Mouse (Mus musculus): ENCODE results near the gene Spryd3. TPM values are rescaled to one million over a fixed set of nuclear protein-coding genes. Genes with fewer than 3 reads are reported as not detected.

Gene Spryd3
- 34.5 and 35.3 TPM in 2 replicates for polyA plus RNA-seq (2012; rRNA removed; ENCODE audit: low replicate concordance)

DNA sequence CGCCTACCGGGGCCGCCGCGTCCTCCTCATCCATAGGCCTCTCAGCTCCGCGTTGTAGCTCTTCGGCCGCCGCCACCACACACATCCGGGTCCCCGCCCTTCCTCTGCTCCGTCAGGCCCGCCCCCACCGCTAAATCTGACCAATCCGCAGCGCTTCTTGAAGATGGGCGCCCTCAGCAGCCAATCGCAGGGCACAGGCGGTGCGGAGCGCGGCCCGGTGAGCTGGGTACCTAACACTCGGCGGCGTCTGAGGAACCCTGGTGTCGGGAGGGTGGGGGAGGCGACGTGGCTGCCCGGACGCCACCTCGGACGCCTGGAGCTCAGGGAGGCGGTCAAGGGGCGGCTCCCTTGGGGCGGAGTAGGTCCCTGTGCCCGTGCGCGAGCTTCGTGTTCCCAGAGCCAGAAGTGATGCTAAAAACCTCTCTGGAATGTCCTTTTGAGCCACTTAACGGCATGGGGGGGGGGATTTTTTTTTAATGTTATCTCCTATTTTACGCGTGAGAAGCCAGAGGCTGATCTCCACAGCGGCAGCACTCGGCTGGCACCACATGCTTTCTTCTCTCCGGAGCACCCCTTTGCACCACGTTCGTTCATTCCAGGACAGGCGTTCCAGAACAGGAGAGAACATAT is at the start of gene Spryd3:
TSS of gene Spryd3 (minus strand) at position 106 of the 630 bp plus-strand sequence.

DNA sequence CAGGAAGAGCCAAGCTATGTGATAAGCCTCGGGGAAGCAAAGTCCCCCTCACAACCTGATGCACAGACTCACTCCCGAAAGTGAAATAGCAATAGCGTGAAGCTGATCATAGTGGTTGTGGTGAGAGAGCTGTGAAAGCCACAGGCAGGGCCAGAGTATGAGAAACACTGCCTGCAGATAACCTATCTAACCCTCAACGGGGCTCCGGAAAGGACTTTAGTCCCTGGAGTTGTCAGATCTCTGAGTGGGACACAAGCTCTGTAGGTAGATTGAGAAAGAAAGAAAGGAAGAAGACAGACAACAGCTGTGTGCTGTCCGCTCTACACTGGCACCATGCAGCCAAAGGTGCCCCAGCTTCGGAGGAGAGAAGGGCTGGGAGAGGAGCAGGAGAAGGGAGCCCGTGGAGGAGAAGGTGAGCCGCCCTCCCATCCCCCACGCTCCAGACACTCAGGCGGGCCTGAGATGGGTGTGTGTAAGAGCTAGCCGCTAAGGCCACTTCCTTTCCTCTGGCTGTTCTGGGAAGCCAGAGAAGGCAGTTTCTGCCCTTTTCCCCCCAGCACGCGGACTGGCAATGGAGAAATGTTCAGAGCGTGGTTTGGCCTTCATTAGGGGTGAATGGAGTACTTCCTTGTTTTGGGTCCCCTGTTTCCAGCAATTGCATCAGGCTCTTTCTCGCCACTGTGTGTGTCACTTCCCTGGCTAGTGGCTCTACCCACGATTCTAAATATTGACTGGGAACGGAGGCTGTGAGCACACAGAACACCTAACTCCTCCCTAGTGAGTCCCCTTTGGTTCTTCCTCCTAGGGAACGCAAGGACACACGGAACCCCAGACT is 14.5 kb upstream of the Spryd3 start, which contains the start of gene Soat2:
TSS of gene Soat2 (plus strand) at position 226 of the 835 bp plus-strand sequence.

GRCm38 (mm10) chr15:102144274-102144711 is 8.3 kb upstream of the Spryd3 start, which contains the start of gene Igfbp6:
TSS of gene Igfbp6 (plus strand) at chr15:102144362.

DNA sequence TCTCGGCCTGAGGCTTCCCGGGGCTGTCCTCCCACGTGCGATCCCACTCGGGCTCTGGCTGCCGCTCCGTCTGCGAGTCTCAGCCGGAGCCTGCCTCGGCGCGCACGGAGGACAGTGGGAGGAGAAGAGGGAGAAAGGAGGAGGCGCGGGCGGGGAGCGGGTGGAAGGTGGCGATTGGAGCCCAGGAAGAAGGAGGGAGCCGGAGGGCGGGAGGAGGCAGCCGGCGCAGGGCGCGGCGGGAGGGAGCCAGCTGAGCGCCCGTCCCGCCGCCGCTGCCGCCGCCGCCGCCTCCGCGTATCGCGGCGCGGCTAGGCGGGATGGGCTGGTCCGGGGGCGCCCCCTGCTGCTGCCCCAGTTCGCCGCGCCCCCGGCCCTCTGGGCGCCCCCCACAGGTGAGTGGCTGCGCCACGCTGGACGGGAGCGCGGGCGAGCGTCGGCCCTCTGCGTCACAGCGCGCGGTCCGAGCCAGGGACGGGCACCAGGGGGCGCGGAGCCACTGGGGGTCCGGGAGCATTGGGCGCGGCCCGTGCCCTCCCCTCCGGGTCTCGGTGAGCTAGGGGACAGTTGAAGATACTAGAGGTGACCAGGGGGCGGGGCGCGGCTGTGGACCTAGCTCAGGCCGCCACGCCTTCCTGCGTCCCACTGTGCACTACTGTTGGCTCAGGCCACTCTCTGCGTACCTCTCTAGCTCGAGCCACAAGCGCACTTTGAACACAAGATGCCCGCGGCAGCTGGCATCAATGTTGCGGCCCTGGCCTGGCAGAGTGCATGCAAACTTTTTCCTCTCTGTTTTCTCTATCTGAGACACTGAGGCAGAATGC is 35.7 kb downstream of the Spryd3 start, which contains the start of gene Tns2:
TSS of gene Tns2 (plus strand) at position 253 of the 821 bp plus-strand sequence.

DNA sequence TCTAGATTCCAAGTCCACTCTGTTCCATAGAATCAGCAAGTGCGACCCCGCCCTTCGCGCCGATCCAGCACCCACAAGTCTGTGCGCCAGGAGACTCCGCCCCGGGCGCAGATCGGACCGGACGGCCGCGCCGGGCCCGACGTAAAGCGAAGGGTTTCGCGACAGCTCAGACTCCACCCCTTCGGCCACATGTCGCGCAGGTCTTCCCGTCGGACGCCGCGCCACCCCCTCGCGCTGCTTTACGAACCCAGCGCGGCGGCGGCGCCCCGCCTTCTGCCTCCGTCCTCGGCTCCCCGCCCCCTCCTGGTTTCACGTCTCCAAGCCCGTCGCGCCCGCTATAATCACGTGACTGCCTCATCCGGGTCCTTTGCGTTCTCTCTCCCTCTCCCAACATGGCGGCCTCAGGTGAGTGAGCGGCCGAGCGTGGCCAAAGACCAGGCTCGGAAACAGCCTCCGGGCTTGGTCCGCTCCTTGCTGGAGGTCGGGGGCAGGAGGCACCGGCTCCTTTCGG is 62.4 kb downstream of the Spryd3 start, which contains the start of gene Eif4b:
TSS of gene Eif4b (plus strand) at position 215 of the 511 bp plus-strand sequence.

Other genes with a start within 250 kb of the Spryd3 start
- not detected in 2 replicates for gene Krt76, start 243.3 kb downstream of the Spryd3 start, polyA plus RNA-seq (2012; rRNA removed; ENCODE audit: low replicate concordance)
- gene Krt4, start 211.5 kb downstream of the Spryd3 start, polyA plus RNA-seq (2012; rRNA removed; ENCODE audit: low replicate concordance) = 0.57 and 1.0 TPM in 2 replicates
- gene Krt79, start 195.9 kb downstream of the Spryd3 start, polyA plus RNA-seq (2012; rRNA removed; ENCODE audit: low replicate concordance) = 0.96 and 18.1 TPM in 2 replicates
- gene Krt78, start 181.9 kb downstream of the Spryd3 start, polyA plus RNA-seq (2012; rRNA removed; ENCODE audit: low replicate concordance) = 0.36 and 0.70 TPM in 2 replicates
- 190 and 281 TPM in 2 replicates for gene Krt8, start 131.8 kb downstream of the Spryd3 start, polyA plus RNA-seq (2012; rRNA removed; ENCODE audit: low replicate concordance)
- 200 and 262 TPM in 2 replicates for gene Krt18, start 108.1 kb downstream of the Spryd3 start, polyA plus RNA-seq (2012; rRNA removed; ENCODE audit: low replicate concordance)
- gene Eif4b, start 62.5 kb downstream of the Spryd3 start, polyA plus RNA-seq (2012; rRNA removed; ENCODE audit: low replicate concordance) = 45.8 and 64.3 TPM in 2 replicates
- 109 and 137 TPM in 2 replicates for gene Tns2, start 35.8 kb downstream of the Spryd3 start, polyA plus RNA-seq (2012; rRNA removed; ENCODE audit: low replicate concordance)
- 247 and 395 TPM in 2 replicates for gene Igfbp6, start 8.1 kb upstream of the Spryd3 start, polyA plus RNA-seq (2012; rRNA removed; ENCODE audit: low replicate concordance)
- 0.95 and 1.1 TPM in 2 replicates for gene Soat2, start 14.3 kb upstream of the Spryd3 start, polyA plus RNA-seq (2012; rRNA removed; ENCODE audit: low replicate concordance)
- 24.1 and 33.0 TPM in 2 replicates for gene Zfp740, start 67.0 kb upstream of the Spryd3 start, polyA plus RNA-seq (2012; rRNA removed; ENCODE audit: low replicate concordance)
- gene Csad, start 68.5 kb upstream of the Spryd3 start, polyA plus RNA-seq (2012; rRNA removed; ENCODE audit: low replicate concordance) = 310 and 374 TPM in 2 replicates
- 54.5 and 78.5 TPM in 2 replicates for gene Itgb7, start 95.7 kb upstream of the Spryd3 start, polyA plus RNA-seq (2012; rRNA removed; ENCODE audit: low replicate concordance)
- 62.7 and 82.3 TPM in 2 replicates for gene Rarg, start 121.3 kb upstream of the Spryd3 start, polyA plus RNA-seq (2012; rRNA removed; ENCODE audit: low replicate concordance)
- 0.20 and 0.32 TPM in 2 replicates for gene Gm9918, start 134.3 kb upstream of the Spryd3 start, polyA plus RNA-seq (2012; rRNA removed; ENCODE audit: low replicate concordance)
- 117 and 134 TPM in 2 replicates for gene Mfsd5, start 143.2 kb upstream of the Spryd3 start, polyA plus RNA-seq (2012; rRNA removed; ENCODE audit: low replicate concordance)
- 2.8 and 2.9 TPM in 2 replicates for gene Espl1, start 160.0 kb upstream of the Spryd3 start, polyA plus RNA-seq (2012; rRNA removed; ENCODE audit: low replicate concordance)
- 50.1 and 98.8 TPM in 2 replicates for gene Pfdn5, start 189.9 kb upstream of the Spryd3 start, polyA plus RNA-seq (2012; rRNA removed; ENCODE audit: low replicate concordance)
- gene Myg1, start 195.5 kb upstream of the Spryd3 start, polyA plus RNA-seq (2012; rRNA removed; ENCODE audit: low replicate concordance) = 57.4 and 61.0 TPM in 2 replicates
- gene Aaas, start 214.5 kb upstream of the Spryd3 start, polyA plus RNA-seq (2012; rRNA removed; ENCODE audit: low replicate concordance) = 47.2 and 52.8 TPM in 2 replicates
- 0.20 and 0.33 TPM in 2 replicates for gene Sp7, start 230.9 kb upstream of the Spryd3 start, polyA plus RNA-seq (2012; rRNA removed; ENCODE audit: low replicate concordance)